Mouse (Mus musculus) spleen, adult 2 months (tissue): Measurements from ENCODE around the gene Ctnna3.
A peak's percentile ranks its signal among the peaks of the same experiment; 100 is the strongest.

ENCODE experiments used
- CTCF ChIP-seq: fragments of 200-500 bp; IDR thresholded peaks from 2 replicates; pipeline ENCODE4 v1.5.1; 2011; ENCODE audit warnings: mild to moderate bottlenecking, inconsistent platforms; ENCODE audit not compliant: insufficient read depth, insufficient read length, insufficient replicate concordance; ENCODE audit errors: extremely low read depth
- POLR2A ChIP-seq: fragments of 200-500 bp; IDR thresholded peaks from 2 replicates; pipeline ENCODE4 v1.6.1; 2011; ENCODE audit warnings: low read depth, low read length, inconsistent platforms

DNA sequence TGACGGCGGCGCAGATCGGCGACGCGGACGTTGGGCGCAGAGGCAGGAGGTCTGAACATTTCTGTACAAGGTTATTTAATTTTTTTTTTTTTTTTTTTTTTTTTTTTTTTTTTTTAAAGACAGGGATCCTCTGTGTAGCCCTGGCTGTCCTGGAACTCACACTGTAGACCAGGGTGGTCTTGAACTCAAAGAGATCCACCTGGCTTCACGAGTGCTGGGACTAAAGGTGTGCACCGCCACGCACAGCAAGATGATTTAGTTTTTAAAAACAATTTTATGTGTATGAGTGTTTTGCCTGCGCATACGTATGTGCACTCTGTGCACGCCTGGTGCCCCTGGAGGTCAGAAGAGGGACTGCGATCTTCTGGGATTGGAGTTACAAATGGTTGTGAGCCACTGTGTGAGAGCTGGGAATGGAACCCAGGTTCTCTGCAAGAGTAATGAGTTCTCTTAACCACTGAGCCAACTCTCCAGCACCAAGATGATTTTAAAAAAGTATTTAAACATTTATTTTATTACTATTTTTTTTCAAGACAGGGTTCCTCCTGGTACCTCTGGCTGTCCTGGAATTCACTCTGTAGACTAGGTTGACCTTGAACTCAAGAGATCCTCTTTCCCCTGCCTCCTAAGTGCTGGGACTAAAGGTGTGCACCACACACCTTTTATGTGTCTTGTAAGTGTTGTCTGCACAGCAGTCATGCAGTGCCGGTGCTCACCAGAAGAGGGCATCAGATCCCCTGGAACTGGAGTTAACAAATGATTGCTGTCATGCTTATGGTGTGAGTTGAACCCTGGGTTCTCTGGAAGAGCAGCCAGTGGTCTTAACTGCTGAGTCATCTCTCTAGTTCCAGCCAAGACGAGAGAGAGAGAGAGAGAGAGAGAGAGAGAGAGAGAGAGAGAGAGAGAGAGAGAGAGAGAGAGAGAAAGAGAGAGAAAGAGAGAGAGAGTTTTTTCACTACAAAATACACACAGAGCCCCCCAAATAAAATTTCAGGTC, 7.9 kb upstream of the Ctnna3 start, which contains the start of gene Gm7075:
- TF ChIP-seq CTCF (peak; percentile 38; the same call in 1 of the 2 replicates), POLR2A (no peak)
